Mouse (Mus musculus) limb, embryonic 13.5 days (tissue): ENCODE measurements around the gene Slc9a9. TPM values are rescaled to one million over a fixed set of nuclear protein-coding genes. Genes with fewer than 3 reads are reported as not detected.

Experiments
- ATAC-seq: fragments of 200-750 bp; cut with Nextera tagmentation; 2 replicates; pipeline ENCODE4 v1.8.0; 2017; ENCODE audit warnings: low read depth, moderate number of reproducible peaks, moderate TSS enrichment; ENCODE audit not compliant: low FRiP score
- H3K27ac ChIP-seq: fragments of 300-500 bp; sonication (generic); 2 replicates; pipeline ENCODE4 v1.5.1; 2015; ENCODE audit warnings: inconsistent platforms, mild to moderate bottlenecking, moderate library complexity
- H3K27me3 ChIP-seq: fragments of 300-500 bp; sonication (generic); 2 replicates; pipeline ENCODE4 v1.6.1; 2015; ENCODE audit warnings: mild to moderate bottlenecking, inconsistent platforms
- H3K36me3 ChIP-seq: fragments of 300-500 bp; sonication (generic); 2 replicates; pipeline ENCODE4 v1.6.1; 2015; ENCODE audit warnings: inconsistent platforms, mild to moderate bottlenecking, moderate library complexity
- H3K4me1 ChIP-seq: fragments of 300-500 bp; sonication (generic); 2 replicates; pipeline ENCODE4 v1.6.1; 2015; ENCODE audit warnings: inconsistent platforms
- H3K4me2 ChIP-seq: fragments of 300-500 bp; sonication (generic); replicated peaks from 2 replicates; pipeline ENCODE4 v1.6.1; 2015; ENCODE audit warnings: inconsistent platforms, mild to moderate bottlenecking, moderate library complexity
- H3K4me3 ChIP-seq: fragments of 300-500 bp; sonication (generic); 2 replicates; pipeline ENCODE4 v1.5.1; 2015; ENCODE audit warnings: moderate library complexity, mild to moderate bottlenecking, inconsistent platforms
- H3K9ac ChIP-seq: fragments of 300-500 bp; sonication (generic); 2 replicates; pipeline ENCODE4 v1.6.1; 2015; ENCODE audit warnings: mild to moderate bottlenecking, inconsistent platforms
- H3K9me3 ChIP-seq: fragments of 300-500 bp; sonication (generic); 2 replicates; pipeline ENCODE4 v1.6.1; 2016; ENCODE audit warnings: inconsistent platforms
- WGBS: fragments of 180-500 bp; shearing (Covaris S2); methylation state at CpG from one replicate; pipeline ENCODE4 v1.1.7; 2015; 5-methylcytosine and 5-hydroxymethylcytosine counted together
- polyA plus RNA-seq: library from polyadenylated mRNA; unstranded; fragments of >200 nt; fragmentation: Nextera tagmentation; extraction: Ambion mirVana; gene quantifications from 2 replicates; pipeline ENCODE4 v1.2.1, GENCODE M21; 2015

Gene Slc9a9
- polyA plus RNA-seq, 1 experiment from 2014 or later = 3.6 TPM

- H3K4me3 ChIP-seq = no peak overlapping the region
- 96% methylated on average over 1 of the region's 1 CpGs for WGBS
- no peak for ATAC-seq
- no peak overlapping the region for H3K4me2 ChIP-seq
- H3K9ac ChIP-seq = no peak overlapping the region
- no peaks in the 10 kb centered on the region for H3K36me3 ChIP-seq
- H3K4me1 ChIP-seq = peaks cover 10% of the 10 kb centered on the region
- H3K27ac ChIP-seq = no peak overlapping the region
- no peaks in the 10 kb centered on the region for H3K27me3 ChIP-seq
- no peaks in the 10 kb centered on the region for H3K9me3 ChIP-seq
These were observed 17.6 kb downstream of the Slc9a9 start for GRCm38 (mm10) chr9:94687203-94687859.

- 0 out of 2 replicates have a peak overlapping the region, but pooled peaks have one; percentile 1 for H3K4me2 ChIP-seq
- H3K36me3 ChIP-seq = no peaks in the 10 kb centered on the region
- peaks cover 11% of the 10 kb centered on the region for H3K4me1 ChIP-seq
- no peaks in the 10 kb centered on the region for H3K9me3 ChIP-seq
- H3K27me3 ChIP-seq = no peaks in the 10 kb centered on the region
- no peak overlapping the region for H3K9ac ChIP-seq
- ATAC-seq = no peak; the same call in 1 of the 2 replicates
- 37% methylated on average over 10 of the region's 10 CpGs for WGBS
- H3K4me3 ChIP-seq = no peak overlapping the region
- no peak overlapping the region for H3K27ac ChIP-seq
These were observed 21.8 kb downstream of the Slc9a9 start for GRCm38 (mm10) chr9:94691311-94692087.

GRCm38 (mm10) chr9:94692122-94692521 is 22.4 kb downstream of the Slc9a9 start:
- WGBS = 30% methylated on average over 7 of the region's 7 CpGs
- no peak overlapping the region for H3K27ac ChIP-seq

GRCm38 (mm10) chr9:94694243-94694642 is 24.5 kb downstream of the Slc9a9 start:
- Histone ChIP-seq H3K4me1 (peaks cover 11% of the 10 kb centered on the region), H3K4me3 (no peak overlapping the region), H3K4me2 (no peak overlapping the region), H3K27ac (no peak overlapping the region), H3K9me3 (no peaks in the 10 kb centered on the region), H3K36me3 (no peaks in the 10 kb centered on the region), H3K9ac (no peak overlapping the region), H3K27me3 (no peaks in the 10 kb centered on the region)
- 85% methylated on average over 4 of the region's 4 CpGs for WGBS
- ATAC-seq = no peak

More at GRCm38 (mm10) chr9:94692122-94692521, 22.4 kb downstream of the Slc9a9 start:
- Histone ChIP-seq H3K9ac (no peak overlapping the region), H3K27me3 (no peaks in the 10 kb centered on the region), H3K36me3 (no peaks in the 10 kb centered on the region), H3K4me1 (peaks cover 11% of the 10 kb centered on the region), H3K9me3 (no peaks in the 10 kb centered on the region), H3K4me2 (no peak overlapping the region), H3K4me3 (no peak overlapping the region)
- ATAC-seq = no peak

- WGBS = 86% methylated on average over 3 of the region's 3 CpGs
These were observed 25.3 kb downstream of the Slc9a9 start for GRCm38 (mm10) chr9:94694983-94695382.

GRCm38 (mm10) chr9:94696539-94697079 is 26.9 kb downstream of the Slc9a9 start:
- no peak overlapping the region for H3K9ac ChIP-seq
- peaks cover 12% of the 10 kb centered on the region for H3K4me1 ChIP-seq
- no peak for ATAC-seq
- H3K4me3 ChIP-seq = no peak overlapping the region
- 80% methylated on average over 9 of the region's 9 CpGs for WGBS
- H3K4me2 ChIP-seq = no peak overlapping the region
- no peaks in the 10 kb centered on the region for H3K36me3 ChIP-seq
- no peaks in the 10 kb centered on the region for H3K27me3 ChIP-seq
- H3K27ac ChIP-seq = no peak overlapping the region
- H3K9me3 ChIP-seq = no peaks in the 10 kb centered on the region

More at GRCm38 (mm10) chr9:94694983-94695382, 25.3 kb downstream of the Slc9a9 start:
- Histone ChIP-seq H3K4me1 (peaks cover 11% of the 10 kb centered on the region), H3K4me3 (no peak overlapping the region), H3K27me3 (no peaks in the 10 kb centered on the region), H3K4me2 (no peak overlapping the region), H3K9ac (no peak overlapping the region), H3K27ac (no peak overlapping the region), H3K36me3 (no peaks in the 10 kb centered on the region), H3K9me3 (no peaks in the 10 kb centered on the region)
- ATAC-seq = no peak

GRCm38 (mm10) chr9:94698175-94698574 is 28.5 kb downstream of the Slc9a9 start:
- Histone ChIP-seq H3K4me2 (no peak overlapping the region), H3K4me3 (no peak overlapping the region), H3K4me1 (0 out of 2 replicates have a peak, but pooled peaks cover 9% of the 10 kb centered on the region), H3K27me3 (no peaks in the 10 kb centered on the region), H3K9ac (no peak overlapping the region), H3K27ac (no peak overlapping the region), H3K9me3 (no peaks in the 10 kb centered on the region), H3K36me3 (no peaks in the 10 kb centered on the region)
- no peak for ATAC-seq
- WGBS = 61% methylated on average over 2 of the region's 2 CpGs

GRCm38 (mm10) chr9:94700549-94700948 is 30.8 kb downstream of the Slc9a9 start:
- Histone ChIP-seq H3K36me3 (no peaks in the 10 kb centered on the region), H3K9ac (no peak overlapping the region), H3K4me2 (no peak overlapping the region), H3K27me3 (no peaks in the 10 kb centered on the region), H3K9me3 (no peaks in the 10 kb centered on the region), H3K4me1 (0 out of 2 replicates have a peak, but pooled peaks cover 9% of the 10 kb centered on the region), H3K4me3 (no peak overlapping the region), H3K27ac (no peak overlapping the region)
- peak; percentile 54; the same call in 1 of the 2 replicates for ATAC-seq
- 74% methylated on average over 1 of the region's 1 CpGs for WGBS

GRCm38 (mm10) chr9:94701193-94701869 is 31.6 kb downstream of the Slc9a9 start:
- 52% methylated on average over 6 of the region's 6 CpGs for WGBS
- no peak overlapping the region for H3K4me2 ChIP-seq
- no peaks in the 10 kb centered on the region for H3K27me3 ChIP-seq
- H3K9me3 ChIP-seq = no peaks in the 10 kb centered on the region
- no peaks in the 10 kb centered on the region for H3K36me3 ChIP-seq
- 0 out of 2 replicates have a peak, but pooled peaks have one; percentile 25 for ATAC-seq
- no peak overlapping the region for H3K27ac ChIP-seq
- no peak overlapping the region for H3K9ac ChIP-seq
- no peak overlapping the region for H3K4me3 ChIP-seq
- 0 out of 2 replicates have a peak, but pooled peaks cover 9% of the 10 kb centered on the region for H3K4me1 ChIP-seq

GRCm38 (mm10) chr9:94701965-94702634 is 32.4 kb downstream of the Slc9a9 start:
- no peak overlapping the region for H3K4me2 ChIP-seq
- H3K36me3 ChIP-seq = no peaks in the 10 kb centered on the region
- ATAC-seq = no peak
- H3K4me3 ChIP-seq = no peak overlapping the region
- H3K27ac ChIP-seq = no peak overlapping the region
- no peak overlapping the region for H3K9ac ChIP-seq
- H3K4me1 ChIP-seq = 0 out of 2 replicates have a peak, but pooled peaks cover 9% of the 10 kb centered on the region
- H3K27me3 ChIP-seq = no peaks in the 10 kb centered on the region
- WGBS = 45% methylated on average over 10 of the region's 10 CpGs
- H3K9me3 ChIP-seq = no peaks in the 10 kb centered on the region

- Histone ChIP-seq H3K9me3 (no peaks in the 10 kb centered on the region), H3K4me3 (no peak overlapping the region), H3K27me3 (no peaks in the 10 kb centered on the region), H3K4me2 (no peak overlapping the region), H3K27ac (no peak overlapping the region), H3K36me3 (no peaks in the 10 kb centered on the region), H3K9ac (no peak overlapping the region), H3K4me1 (0 out of 2 replicates have a peak, but pooled peaks cover 9% of the 10 kb centered on the region)
- 75% methylated on average over 9 of the region's 9 CpGs for WGBS
- ATAC-seq = no peak
These were observed 35.5 kb downstream of the Slc9a9 start for GRCm38 (mm10) chr9:94704986-94705757.
